Mouse (Mus musculus): ENCODE measurements at regions not wholly inside any gene's neighbourhood (a gene's known extent, or its start where the extent isn't known, plus 50 kb on each side); places are given as distances from the start of the nearest gene placed in this dataset.

DNA sequence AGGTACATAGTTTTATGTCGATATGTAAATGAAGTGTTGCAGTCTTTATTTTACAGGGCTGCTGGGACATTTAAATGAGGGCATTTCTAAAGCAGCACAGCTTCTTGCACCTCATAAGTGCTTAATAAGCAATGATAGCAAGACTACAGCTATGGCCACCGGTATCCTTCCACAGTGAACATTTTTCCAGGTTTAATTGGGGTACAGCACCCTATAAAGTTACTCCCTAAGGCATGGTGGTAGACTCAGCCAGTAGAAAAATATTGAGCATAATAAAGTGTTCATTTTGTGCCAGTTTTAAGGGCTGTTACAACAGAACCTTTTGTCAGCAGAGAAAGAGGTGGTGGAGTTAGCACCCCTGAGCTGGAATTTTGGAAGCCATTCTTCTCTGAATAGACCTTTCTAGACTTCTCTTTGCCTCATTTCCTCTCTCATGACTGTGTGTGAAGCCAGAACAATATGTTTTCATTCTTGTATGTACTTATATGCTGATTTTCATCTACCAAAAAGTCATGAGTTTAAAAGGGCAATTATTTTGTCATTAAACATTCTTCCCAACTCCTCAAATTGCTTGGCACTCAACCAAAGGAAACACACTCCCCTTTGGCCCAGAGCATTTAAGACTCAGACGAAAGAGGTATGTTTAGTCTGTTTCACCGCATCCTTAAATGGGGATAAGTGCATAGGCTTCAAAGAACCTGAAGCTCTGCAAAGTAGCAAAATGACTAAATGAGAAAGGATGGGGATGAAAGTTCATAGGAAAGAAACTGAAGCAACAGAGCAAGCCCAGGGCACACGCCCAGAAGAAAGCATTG, 189.3 kb upstream of the Tle1 start:
- no peaks in the 10 kb centered on the region for H3K27me3 ChIP-seq (ENCODE audit: insufficient read depth, low read length)
- no peaks in the 10 kb centered on the region for H3K4me1 ChIP-seq (replicated peaks; ENCODE audit: low read depth, low read length)
- no peaks in the 10 kb centered on the region for H3K9me3 ChIP-seq (ENCODE audit: low read length)
- H3K36me3 ChIP-seq (ENCODE audit: insufficient read depth, low read length), result no peaks in the 10 kb centered on the region
- H3K4me3 ChIP-seq (replicated peaks; ENCODE audit: low read length), result no peak overlapping the region
- no peak for TF ChIP-seq NANOG (IDR thresholded peaks at IDR 0.05; ENCODE audit: borderline replicate concordance, low read length)
- no peak for TF ChIP-seq CTCF (conservative IDR thresholded peaks at IDR 0.05; ENCODE audit: low read length)
- no peak for TF ChIP-seq POU5F1 (IDR thresholded peaks at IDR 0.05; ENCODE audit: borderline replicate concordance, low read length)

DNA sequence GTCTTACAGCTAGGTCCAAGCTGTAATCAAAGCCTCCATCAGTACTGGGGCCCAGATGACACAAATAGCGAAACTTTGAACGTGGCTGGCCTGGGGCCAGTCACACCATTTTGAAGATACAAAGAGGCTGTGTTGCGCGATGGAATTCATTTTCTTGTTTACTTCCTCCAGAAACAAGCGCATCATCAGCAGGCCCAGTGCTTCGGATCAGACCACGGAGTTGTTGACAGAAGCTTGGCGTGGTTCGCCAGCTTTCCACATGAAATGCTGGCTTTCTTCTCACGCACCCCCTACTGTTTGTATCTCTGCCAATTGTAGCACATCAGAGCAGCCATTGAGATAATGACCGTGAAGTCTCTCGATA, 184.2 kb upstream of the Tle1 start:
- H3K27me3 ChIP-seq (ENCODE audit: insufficient read depth, low read length), result no peaks in the 10 kb centered on the region
- no peak for TF ChIP-seq POU5F1 (IDR thresholded peaks at IDR 0.05; ENCODE audit: borderline replicate concordance, low read length)
- TF ChIP-seq CTCF (conservative IDR thresholded peaks at IDR 0.05; ENCODE audit: low read length), result no peak
- no peak for TF ChIP-seq NANOG (IDR thresholded peaks at IDR 0.05; ENCODE audit: borderline replicate concordance, low read length)
- H3K4me1 ChIP-seq (replicated peaks; ENCODE audit: low read depth, low read length), result no peaks in the 10 kb centered on the region
- H3K9me3 ChIP-seq (ENCODE audit: low read length), result no peaks in the 10 kb centered on the region
- H3K36me3 ChIP-seq (ENCODE audit: insufficient read depth, low read length), result no peaks in the 10 kb centered on the region
- no peak overlapping the region for H3K4me3 ChIP-seq (replicated peaks; ENCODE audit: low read length)

DNA sequence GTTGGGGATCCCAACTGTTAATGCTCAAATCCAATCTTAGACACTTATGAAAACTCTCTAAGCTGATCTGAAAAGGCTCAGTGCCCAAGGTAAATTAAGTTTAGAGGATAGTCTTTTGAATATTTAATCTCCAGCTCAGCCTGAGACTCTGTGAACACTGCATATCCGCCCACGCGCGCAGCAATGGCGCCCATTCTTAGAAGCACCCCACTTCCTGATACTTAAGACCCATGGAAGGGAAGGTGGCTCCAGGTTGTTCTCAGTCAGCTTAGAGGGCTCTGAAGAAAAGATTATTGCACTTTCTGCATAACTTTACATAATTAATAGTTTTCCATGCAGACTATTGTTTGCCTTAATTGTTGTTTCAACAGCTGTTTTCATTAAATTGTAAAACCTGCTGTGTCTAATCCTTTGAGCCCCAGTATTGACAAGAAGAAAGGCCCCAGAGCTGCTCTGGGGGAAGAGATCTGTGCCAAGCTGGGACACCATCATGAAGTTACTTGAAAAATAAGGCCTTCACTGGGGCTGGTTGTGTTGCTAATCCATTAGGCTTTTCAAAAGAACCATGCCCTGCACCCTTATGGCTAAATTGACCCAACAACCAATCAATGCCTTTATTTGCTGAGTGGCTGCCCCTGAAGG, 183.7 kb upstream of the Tle1 start:
- Histone ChIP-seq H3K4me3 (replicated peaks; ENCODE audit: low read length) (no peak overlapping the region), H3K36me3 (ENCODE audit: insufficient read depth, low read length) (no peaks in the 10 kb centered on the region), H3K9me3 (ENCODE audit: low read length) (no peaks in the 10 kb centered on the region), H3K4me1 (replicated peaks; ENCODE audit: low read depth, low read length) (no peaks in the 10 kb centered on the region), H3K27me3 (ENCODE audit: insufficient read depth, low read length) (no peaks in the 10 kb centered on the region)
- no peak for TF ChIP-seq NANOG (IDR thresholded peaks at IDR 0.05; ENCODE audit: borderline replicate concordance, low read length)
- TF ChIP-seq CTCF (conservative IDR thresholded peaks at IDR 0.05; ENCODE audit: low read length), result no peak
- TF ChIP-seq POU5F1 (IDR thresholded peaks at IDR 0.05; ENCODE audit: borderline replicate concordance, low read length), result no peak

DNA sequence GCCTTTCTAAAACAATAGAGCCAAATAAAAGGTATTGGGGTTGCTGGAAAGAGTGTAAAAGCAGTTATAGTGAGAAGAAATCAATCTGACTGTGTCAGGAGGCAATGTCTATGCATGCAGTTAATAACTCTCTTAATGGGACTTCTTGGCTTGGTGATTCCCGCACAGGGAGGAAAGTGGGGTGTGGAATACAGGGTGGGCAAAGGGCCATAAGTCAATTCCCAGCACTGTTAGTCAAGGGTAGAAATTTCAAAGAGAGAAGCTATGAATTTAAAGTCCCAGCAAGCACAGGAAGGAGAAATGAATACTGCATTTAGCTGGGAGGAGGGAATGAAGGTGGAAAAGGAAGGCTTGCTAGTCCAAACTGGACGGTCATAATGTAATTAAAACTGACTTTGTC, 183.0 kb upstream of the Tle1 start:
- Histone ChIP-seq H3K4me3 (replicated peaks; ENCODE audit: low read length) (no peak overlapping the region), H3K27me3 (ENCODE audit: insufficient read depth, low read length) (no peaks in the 10 kb centered on the region), H3K36me3 (ENCODE audit: insufficient read depth, low read length) (no peaks in the 10 kb centered on the region), H3K4me1 (replicated peaks; ENCODE audit: low read depth, low read length) (no peaks in the 10 kb centered on the region), H3K9me3 (ENCODE audit: low read length) (no peaks in the 10 kb centered on the region)
- TF ChIP-seq NANOG (IDR thresholded peaks at IDR 0.05; ENCODE audit: borderline replicate concordance, low read length) (no peak), CTCF (conservative IDR thresholded peaks at IDR 0.05; ENCODE audit: low read length) (no peak), POU5F1 (IDR thresholded peaks at IDR 0.05; ENCODE audit: borderline replicate concordance, low read length) (no peak)

DNA sequence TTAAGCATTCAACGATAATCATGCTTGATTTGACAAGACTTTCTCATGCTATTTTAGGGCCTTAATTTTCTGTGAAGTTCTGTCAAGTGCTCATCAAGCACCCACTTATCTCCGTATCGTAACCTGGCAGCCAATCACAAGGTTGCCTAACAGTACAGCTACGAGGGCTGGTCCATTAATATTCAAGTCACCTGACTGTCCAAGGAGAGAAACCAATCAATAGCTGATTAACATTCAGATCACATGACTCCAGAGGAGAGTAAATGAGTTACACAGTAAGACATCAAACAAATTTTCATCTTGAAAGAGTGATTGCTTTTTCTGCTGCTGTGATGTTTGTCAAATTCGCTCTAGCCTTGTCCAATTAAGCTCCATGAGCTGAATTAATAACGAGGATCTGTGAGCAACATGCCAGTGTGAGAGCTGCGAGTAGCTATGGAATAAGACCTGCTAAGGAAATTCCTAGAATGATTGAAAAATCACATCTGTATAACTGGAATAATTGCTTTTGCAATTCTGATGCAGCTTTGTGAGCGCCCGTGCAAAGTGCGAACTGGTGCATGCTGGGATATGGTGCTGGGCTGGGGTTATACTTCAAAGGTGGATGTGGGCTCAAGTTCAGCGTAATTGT, 181.9 kb upstream of the Tle1 start:
- no peak overlapping the region for H3K4me3 ChIP-seq (replicated peaks; ENCODE audit: low read length)
- H3K9me3 ChIP-seq (ENCODE audit: low read length), result no peaks in the 10 kb centered on the region
- no peaks in the 10 kb centered on the region for H3K27me3 ChIP-seq (ENCODE audit: insufficient read depth, low read length)
- H3K4me1 ChIP-seq (replicated peaks; ENCODE audit: low read depth, low read length), result no peaks in the 10 kb centered on the region
- no peaks in the 10 kb centered on the region for H3K36me3 ChIP-seq (ENCODE audit: insufficient read depth, low read length)
- no peak for TF ChIP-seq NANOG (IDR thresholded peaks at IDR 0.05; ENCODE audit: borderline replicate concordance, low read length)

DNA sequence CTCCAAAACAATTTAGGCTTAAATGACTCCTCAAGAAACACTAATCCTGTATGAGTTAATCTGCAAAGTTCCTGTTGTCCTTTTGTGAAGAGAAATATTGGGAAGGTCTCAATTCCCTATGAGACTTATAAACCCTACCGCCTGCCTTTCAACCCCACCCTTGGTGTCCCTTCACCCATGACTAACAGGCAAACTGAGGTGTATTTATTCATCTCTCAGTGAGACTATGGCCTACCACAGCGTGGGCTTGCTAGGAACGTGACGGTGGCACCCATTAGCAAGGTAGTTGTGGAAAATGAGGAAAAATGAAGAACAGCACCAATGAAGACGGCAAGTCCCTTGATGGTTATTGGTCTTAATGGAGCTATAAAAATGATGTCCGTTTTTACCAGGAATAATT, 181.0 kb upstream of the Tle1 start:
- no peak overlapping the region for H3K4me3 ChIP-seq (replicated peaks; ENCODE audit: low read length)
- TF ChIP-seq NANOG (IDR thresholded peaks at IDR 0.05; ENCODE audit: borderline replicate concordance, low read length) (no peak), CTCF (conservative IDR thresholded peaks at IDR 0.05; ENCODE audit: low read length) (no peak), POU5F1 (IDR thresholded peaks at IDR 0.05; ENCODE audit: borderline replicate concordance, low read length) (no peak)
- no peaks in the 10 kb centered on the region for H3K4me1 ChIP-seq (replicated peaks; ENCODE audit: low read depth, low read length)
- H3K36me3 ChIP-seq (ENCODE audit: insufficient read depth, low read length), result no peaks in the 10 kb centered on the region
- H3K27me3 ChIP-seq (ENCODE audit: insufficient read depth, low read length), result no peaks in the 10 kb centered on the region
- H3K9me3 ChIP-seq (ENCODE audit: low read length), result no peaks in the 10 kb centered on the region

DNA sequence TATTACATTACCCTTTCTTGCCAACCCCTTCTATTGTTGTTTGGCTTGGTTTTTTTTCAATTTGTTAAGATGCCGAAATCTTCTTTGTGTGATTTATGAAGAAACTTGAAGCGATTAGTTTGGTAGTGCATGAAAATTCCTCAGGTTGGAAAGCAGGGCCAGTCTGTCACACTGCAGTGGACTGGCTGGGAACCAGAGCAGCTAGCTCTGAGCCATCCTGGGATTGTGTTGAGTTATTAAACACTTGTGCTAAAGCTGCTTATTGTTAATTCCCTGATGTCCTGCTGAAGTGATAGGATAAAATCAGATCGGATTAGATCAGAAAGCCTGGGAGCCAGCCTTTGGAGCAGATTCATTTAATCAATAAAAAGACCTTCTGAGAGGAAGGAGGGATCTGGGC, 180.4 kb upstream of the Tle1 start:
- Histone ChIP-seq H3K4me1 (replicated peaks; ENCODE audit: low read depth, low read length) (no peaks in the 10 kb centered on the region), H3K36me3 (ENCODE audit: insufficient read depth, low read length) (no peaks in the 10 kb centered on the region), H3K9me3 (ENCODE audit: low read length) (no peaks in the 10 kb centered on the region), H3K27me3 (ENCODE audit: insufficient read depth, low read length) (no peaks in the 10 kb centered on the region), H3K4me3 (replicated peaks; ENCODE audit: low read length) (no peak overlapping the region)
- TF ChIP-seq POU5F1 (IDR thresholded peaks at IDR 0.05; ENCODE audit: borderline replicate concordance, low read length) (no peak), NANOG (IDR thresholded peaks at IDR 0.05; ENCODE audit: borderline replicate concordance, low read length) (no peak), CTCF (conservative IDR thresholded peaks at IDR 0.05; ENCODE audit: low read length) (no peak)

DNA sequence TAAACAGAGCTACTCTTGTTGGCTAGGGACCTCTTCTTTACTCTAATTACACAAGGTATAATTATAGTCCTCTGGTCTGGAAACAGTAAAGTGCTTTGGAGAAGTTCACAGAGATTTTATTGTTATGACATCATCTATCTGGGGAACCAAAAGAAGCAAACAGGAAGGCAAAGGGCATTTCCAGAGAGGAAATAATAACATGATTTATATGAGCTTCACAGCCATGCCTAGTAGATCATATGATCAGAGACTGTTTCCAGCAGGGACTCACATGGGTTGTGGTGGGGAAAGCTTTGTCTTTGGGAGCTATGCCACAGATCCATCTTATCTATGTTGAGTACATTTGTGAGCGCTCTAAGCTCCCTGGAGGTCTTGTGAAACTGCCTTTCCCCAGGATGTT, 178.8 kb upstream of the Tle1 start:
- H3K27me3 ChIP-seq (ENCODE audit: insufficient read depth, low read length), result no peaks in the 10 kb centered on the region
- no peaks in the 10 kb centered on the region for H3K9me3 ChIP-seq (ENCODE audit: low read length)
- no peak overlapping the region for H3K4me3 ChIP-seq (replicated peaks; ENCODE audit: low read length)
- H3K36me3 ChIP-seq (ENCODE audit: insufficient read depth, low read length), result no peaks in the 10 kb centered on the region
- TF ChIP-seq CTCF (conservative IDR thresholded peaks at IDR 0.05; ENCODE audit: low read length) (no peak), POU5F1 (IDR thresholded peaks at IDR 0.05; ENCODE audit: borderline replicate concordance, low read length) (no peak), NANOG (IDR thresholded peaks at IDR 0.05; ENCODE audit: borderline replicate concordance, low read length) (no peak)
- H3K4me1 ChIP-seq (replicated peaks; ENCODE audit: low read depth, low read length), result no peaks in the 10 kb centered on the region

Data from E14TG2a.4 (cell line).